Mouse (Mus musculus): ENCODE measurements at regions not wholly inside any gene's neighbourhood (a gene's known extent, or its start where the extent isn't known, plus 50 kb on each side); places are given as distances from the start of the nearest gene placed in this dataset.
"Not testable (repeated sequence)": the region's sequence is repeated elsewhere in the genome, so short reads cannot be mapped to it uniquely, and the experiment has no call there.

- Histone ChIP-seq H3K27ac (no peak overlapping the region), H3K4me3 (no peak overlapping the region), H3K9ac (no peak overlapping the region), H3K36me3 (replicated peaks) (no peaks in the 10 kb centered on the region), H3K4me2 (no peak overlapping the region), H3K27me3 (replicated peaks) (no peaks in the 10 kb centered on the region), H3K9me3 (no peaks in the 10 kb centered on the region), H3K4me1 (no peaks in the 10 kb centered on the region)
- ATAC-seq (replicated peaks): no peak
Observed at GRCm38 (mm10) chr13:96327707-96328106, 60.4 kb upstream of the Poc5 start.

- H3K27ac ChIP-seq: no peak overlapping the region
- no peak for ATAC-seq (replicated peaks)
- no peak overlapping the region for H3K9ac ChIP-seq
- no peaks in the 10 kb centered on the region for H3K9me3 ChIP-seq
- no peak overlapping the region for H3K4me3 ChIP-seq
- H3K4me2 ChIP-seq: no peak overlapping the region
- WGBS: 46% methylated on average over 4 of the region's 4 CpGs
- no peaks in the 10 kb centered on the region for H3K36me3 ChIP-seq (replicated peaks)
- H3K4me1 ChIP-seq: no peaks in the 10 kb centered on the region
- no peaks in the 10 kb centered on the region for H3K27me3 ChIP-seq (replicated peaks)
Observed at GRCm38 (mm10) chr13:96324636-96325035, 63.5 kb upstream of the Poc5 start.

GRCm38 (mm10) chr13:96317161-96317560, 70.9 kb upstream of the Poc5 start:
- not testable (repeated sequence) for H3K4me3 ChIP-seq; ATAC-seq (replicated peaks); H3K9me3 ChIP-seq; H3K4me1 ChIP-seq; H3K36me3 ChIP-seq (replicated peaks); H3K27ac ChIP-seq; H3K27me3 ChIP-seq (replicated peaks); H3K4me2 ChIP-seq; H3K9ac ChIP-seq
- 96% methylated on average over 1 of the region's 1 CpGs for WGBS

GRCm38 (mm10) chr13:96313241-96313640, 74.9 kb upstream of the Poc5 start:
- H3K4me1 ChIP-seq: no peaks in the 10 kb centered on the region
- H3K36me3 ChIP-seq (replicated peaks): no peaks in the 10 kb centered on the region
- no peak for ATAC-seq (replicated peaks)
- no peak overlapping the region for H3K27ac ChIP-seq
- H3K9me3 ChIP-seq: no peaks in the 10 kb centered on the region
- 22% methylated on average over 3 of the region's 3 CpGs for WGBS
- H3K4me3 ChIP-seq: no peak overlapping the region
- no peak overlapping the region for H3K9ac ChIP-seq
- no peaks in the 10 kb centered on the region for H3K27me3 ChIP-seq (replicated peaks)
- H3K4me2 ChIP-seq: no peak overlapping the region

GRCm38 (mm10) chr13:96302495-96302894, 85.6 kb upstream of the Poc5 start:
- Histone ChIP-seq H3K4me1 (no peaks in the 10 kb centered on the region), H3K27ac (no peak overlapping the region), H3K4me2 (no peak overlapping the region), H3K4me3 (no peak overlapping the region), H3K9ac (no peak overlapping the region), H3K36me3 (replicated peaks) (no peaks in the 10 kb centered on the region), H3K27me3 (replicated peaks) (no peaks in the 10 kb centered on the region), H3K9me3 (no peaks in the 10 kb centered on the region)
- whole genome bisulfite sequencing: 83% methylated on average over 4 of the region's 4 CpGs
- no peak for ATAC-seq (replicated peaks)

GRCm38 (mm10) chr13:96287797-96288196, 100.3 kb upstream of the Poc5 start:
- H3K36me3 ChIP-seq (replicated peaks): no peaks in the 10 kb centered on the region
- ATAC-seq (replicated peaks): no peak
- no peaks in the 10 kb centered on the region for H3K27me3 ChIP-seq (replicated peaks)
- H3K9me3 ChIP-seq: no peaks in the 10 kb centered on the region
- H3K27ac ChIP-seq: no peak overlapping the region
- 0 out of 2 replicates have a peak, but pooled peaks cover 4% of the 10 kb centered on the region for H3K4me1 ChIP-seq
- 23% methylated on average over 7 of the region's 7 CpGs for WGBS
- H3K9ac ChIP-seq: no peak overlapping the region
- H3K4me2 ChIP-seq: no peak overlapping the region
- no peak overlapping the region for H3K4me3 ChIP-seq

- no peak overlapping the region for H3K4me3 ChIP-seq
- ATAC-seq (replicated peaks): no peak
- no peak overlapping the region for H3K27ac ChIP-seq
- no peaks in the 10 kb centered on the region for H3K36me3 ChIP-seq (replicated peaks)
- H3K4me1 ChIP-seq: no peaks in the 10 kb centered on the region
- WGBS: 83% methylated on average over 9 of the region's 9 CpGs
- H3K4me2 ChIP-seq: no peak overlapping the region
- H3K27me3 ChIP-seq (replicated peaks): no peaks in the 10 kb centered on the region
- H3K9ac ChIP-seq: no peak overlapping the region
- no peaks in the 10 kb centered on the region for H3K9me3 ChIP-seq
Observed at GRCm38 (mm10) chr13:96269946-96270345, 118.1 kb upstream of the Poc5 start.

GRCm38 (mm10) chr13:96256001-96256400, 123.6 kb upstream of the Sv2c start:
- Histone ChIP-seq H3K4me2 (no peak overlapping the region), H3K4me3 (no peak overlapping the region), H3K36me3 (replicated peaks) (no peaks in the 10 kb centered on the region), H3K27me3 (replicated peaks) (no peaks in the 10 kb centered on the region), H3K9ac (no peak overlapping the region), H3K4me1 (no peaks in the 10 kb centered on the region), H3K27ac (no peak overlapping the region), H3K9me3 (no peaks in the 10 kb centered on the region)
- no peak for ATAC-seq (replicated peaks)
- WGBS: 80% methylated on average over 2 of the region's 2 CpGs

- Histone ChIP-seq H3K4me2 (no peak overlapping the region), H3K4me3 (no peak overlapping the region), H3K9me3 (no peaks in the 10 kb centered on the region), H3K27me3 (replicated peaks) (no peaks in the 10 kb centered on the region), H3K36me3 (replicated peaks) (no peaks in the 10 kb centered on the region), H3K9ac (no peak overlapping the region), H3K4me1 (no peaks in the 10 kb centered on the region), H3K27ac (no peak overlapping the region)
- 88% methylated on average over 4 of the region's 4 CpGs for WGBS
- ATAC-seq (replicated peaks): no peak
Observed at GRCm38 (mm10) chr13:96254391-96254790, 122.0 kb upstream of the Sv2c start.

- no peak for ATAC-seq (replicated peaks)
- H3K4me1 ChIP-seq: no peaks in the 10 kb centered on the region
- H3K9ac ChIP-seq: no peak overlapping the region
- no peak overlapping the region for H3K4me2 ChIP-seq
- H3K4me3 ChIP-seq: no peak overlapping the region
- H3K9me3 ChIP-seq: no peaks in the 10 kb centered on the region
- H3K27me3 ChIP-seq (replicated peaks): no peaks in the 10 kb centered on the region
- H3K36me3 ChIP-seq (replicated peaks): no peaks in the 10 kb centered on the region
- WGBS: 74% methylated on average over 1 of the region's 1 CpGs
- H3K27ac ChIP-seq: no peak overlapping the region
Observed at GRCm38 (mm10) chr13:96220763-96221162, 88.4 kb upstream of the Sv2c start.

- no peaks in the 10 kb centered on the region for H3K27me3 ChIP-seq (replicated peaks)
- no peaks in the 10 kb centered on the region for H3K4me1 ChIP-seq
- no peak overlapping the region for H3K4me3 ChIP-seq
- H3K9me3 ChIP-seq: no peaks in the 10 kb centered on the region
- no peaks in the 10 kb centered on the region for H3K36me3 ChIP-seq (replicated peaks)
- WGBS: 77% methylated on average over 4 of the region's 4 CpGs
- H3K4me2 ChIP-seq: no peak overlapping the region
- no peak overlapping the region for H3K9ac ChIP-seq
- no peak overlapping the region for H3K27ac ChIP-seq
- no peak for ATAC-seq (replicated peaks)
Observed at GRCm38 (mm10) chr13:96215496-96215895, 83.1 kb upstream of the Sv2c start.

- Histone ChIP-seq H3K9ac (no peak overlapping the region), H3K27me3 (replicated peaks) (no peaks in the 10 kb centered on the region), H3K4me2 (no peak overlapping the region), H3K9me3 (no peaks in the 10 kb centered on the region), H3K27ac (no peak overlapping the region), H3K4me1 (no peaks in the 10 kb centered on the region), H3K4me3 (no peak overlapping the region), H3K36me3 (replicated peaks) (no peaks in the 10 kb centered on the region)
- ATAC-seq (replicated peaks): no peak
- WGBS: 83% methylated on average over 6 of the region's 6 CpGs
Observed at GRCm38 (mm10) chr13:96215046-96215445, 82.7 kb upstream of the Sv2c start.

GRCm38 (mm10) chr13:96206072-96206471, 73.7 kb upstream of the Sv2c start:
- Histone ChIP-seq H3K9ac (no peak overlapping the region), H3K36me3 (replicated peaks) (no peaks in the 10 kb centered on the region), H3K4me1 (no peaks in the 10 kb centered on the region), H3K27me3 (replicated peaks) (no peaks in the 10 kb centered on the region), H3K9me3 (no peaks in the 10 kb centered on the region), H3K4me2 (no peak overlapping the region), H3K27ac (no peak overlapping the region), H3K4me3 (no peak overlapping the region)
- WGBS: 81% methylated on average over 3 of the region's 3 CpGs
- ATAC-seq (replicated peaks): no peak

- ATAC-seq (replicated peaks): peak; percentile 80
- H3K27me3 ChIP-seq (replicated peaks): no peaks in the 10 kb centered on the region
- H3K9ac ChIP-seq: no peak overlapping the region
- peaks cover 8% of the 10 kb centered on the region for H3K4me1 ChIP-seq
- H3K36me3 ChIP-seq (replicated peaks): no peaks in the 10 kb centered on the region
- H3K9me3 ChIP-seq: no peaks in the 10 kb centered on the region; the same call in 1 of the 2 replicates
- no peak overlapping the region for H3K4me3 ChIP-seq
- no peak overlapping the region for H3K4me2 ChIP-seq
- WGBS: 9% methylated on average over 4 of the region's 4 CpGs
- no peak overlapping the region for H3K27ac ChIP-seq
Observed at GRCm38 (mm10) chr13:96188618-96189017, 56.2 kb upstream of the Sv2c start.
